Mouse (Mus musculus): ENCODE data around the gene Tmem82.

The Tmem82 gene

GRCm38 (mm10) chr4:141618565-141619243, at the start of gene Tmem82:
TSS of gene Tmem82 (minus strand) at chr4:141618633.
- peak; percentile 46 for DNase-seq

- DNase-seq: no peak
Measured at GRCm38 (mm10) chr4:141664799-141665198, 46.4 kb upstream of the Tmem82 start, which contains the start of gene Plekhm2. TSS of gene Plekhm2 (minus strand) at chr4:141664899.

- peak; percentile 69 for DNase-seq
Measured at GRCm38 (mm10) chr4:141664011-141664745, 45.7 kb upstream of the Tmem82 start.

GRCm38 (mm10) chr4:141663122-141663931, 44.9 kb upstream of the Tmem82 start:
- DNase-seq: peak; percentile 45

GRCm38 (mm10) chr4:141660884-141661283, 42.5 kb upstream of the Tmem82 start:
- DNase-seq: no peak

- no peak for DNase-seq
Measured at GRCm38 (mm10) chr4:141659739-141660138, 41.3 kb upstream of the Tmem82 start.

GRCm38 (mm10) chr4:141658846-141659484, 40.5 kb upstream of the Tmem82 start:
- DNase-seq: no peak

GRCm38 (mm10) chr4:141656932-141657331, 38.5 kb upstream of the Tmem82 start:
- DNase-seq: no peak

GRCm38 (mm10) chr4:141655908-141656608, 37.6 kb upstream of the Tmem82 start:
- no peak for DNase-seq

GRCm38 (mm10) chr4:141654509-141654908, 36.1 kb upstream of the Tmem82 start:
- no peak for DNase-seq

- no peak for DNase-seq
Measured at GRCm38 (mm10) chr4:141653813-141654212, 35.4 kb upstream of the Tmem82 start.

- no peak for DNase-seq
Measured at GRCm38 (mm10) chr4:141653044-141653443, 34.6 kb upstream of the Tmem82 start.

GRCm38 (mm10) chr4:141651944-141652343, 33.5 kb upstream of the Tmem82 start:
- DNase-seq: no peak

GRCm38 (mm10) chr4:141651286-141651685, 32.9 kb upstream of the Tmem82 start:
- no peak for DNase-seq

- peak; percentile 67 for DNase-seq
Measured at GRCm38 (mm10) chr4:141649244-141649643, 30.8 kb upstream of the Tmem82 start.

GRCm38 (mm10) chr4:141648262-141648661, 29.8 kb upstream of the Tmem82 start:
- DNase-seq: no peak

GRCm38 (mm10) chr4:141647187-141647586, 28.8 kb upstream of the Tmem82 start:
- DNase-seq: no peak

GRCm38 (mm10) chr4:141645988-141646387, 27.6 kb upstream of the Tmem82 start:
- no peak for DNase-seq

- DNase-seq: peak; percentile 39
Measured at GRCm38 (mm10) chr4:141643118-141643855, 24.9 kb upstream of the Tmem82 start.

GRCm38 (mm10) chr4:141641961-141642811, 23.8 kb upstream of the Tmem82 start:
- no peak for DNase-seq

Data from right cerebral cortex, postnatal 4 days (tissue).